Mouse (Mus musculus) midbrain, embryonic 12.5 days (tissue): ENCODE data around the gene Taco1. TPM values are rescaled to one million over a fixed set of nuclear protein-coding genes. Genes with fewer than 3 reads are reported as not detected.
"Not testable (repeated sequence)": the region's sequence is repeated elsewhere in the genome, so short reads cannot be mapped to it uniquely, and the experiment has no call there.

ENCODE experiments used
- ATAC-seq: fragments of 200-750 bp; cut with Nextera tagmentation; 2 replicates; pipeline ENCODE4 v1.8.0; 2017; ENCODE audit warnings: low read depth, moderate TSS enrichment, moderate library complexity; ENCODE audit not compliant: low FRiP score
- H3K27ac ChIP-seq: fragments of 300-500 bp; sonication (generic); replicated peaks from 2 replicates; pipeline ENCODE4 v1.5.1; 2016; ENCODE audit warnings: mild to moderate bottlenecking
- H3K27me3 ChIP-seq: fragments of 300-500 bp; sonication (generic); 2 replicates; pipeline ENCODE4 v1.6.1; 2016; ENCODE audit warnings: mild to moderate bottlenecking
- H3K36me3 ChIP-seq: fragments of 300-500 bp; sonication (generic); 2 replicates; pipeline ENCODE4 v1.6.1; 2016
- H3K4me1 ChIP-seq: fragments of 300-500 bp; sonication (generic); 2 replicates; pipeline ENCODE4 v1.6.1; 2016
- H3K4me2 ChIP-seq: fragments of 300-500 bp; sonication (generic); replicated peaks from 2 replicates; pipeline ENCODE4 v1.6.1; 2016; ENCODE audit warnings: mild to moderate bottlenecking, moderate library complexity
- H3K4me3 ChIP-seq: fragments of 300-500 bp; sonication (generic); 2 replicates; pipeline ENCODE4 v1.5.1; 2016; ENCODE audit warnings: mild to moderate bottlenecking
- H3K9ac ChIP-seq: fragments of 300-500 bp; sonication (generic); replicated peaks from 2 replicates; pipeline ENCODE4 v1.6.1; 2016; ENCODE audit warnings: mild to moderate bottlenecking, moderate library complexity
- H3K9me3 ChIP-seq: fragments of 300-500 bp; sonication (generic); 2 replicates; pipeline ENCODE4 v1.6.1; 2016; ENCODE audit warnings: mild to moderate bottlenecking
- WGBS: fragments of 180-500 bp; shearing (Covaris S2); methylation state at CpG from one replicate; pipeline ENCODE4 v1.1.7; 2016; 5-methylcytosine and 5-hydroxymethylcytosine counted together
- polyA plus RNA-seq: library from polyadenylated mRNA; unstranded; fragments of >200 nt; fragmentation: Nextera tagmentation; extraction: Ambion mirVana; gene quantifications from 2 replicates; pipeline ENCODE4 v1.2.1, GENCODE M21; 2016

Gene Taco1
- polyA plus RNA-seq, result 9.8 and 10.4 TPM in 2 replicates

GRCm38 (mm10) chr11:106065923-106066571 is at the start of gene Taco1:
Taco1 (plus strand) TSS chr11:106066061.
- H3K27ac ChIP-seq, result peak within 1 kb of the TSS; percentile 71; the same call in 1 of the 2 replicates
- under 1% methylated on average over 49 of the region's 49 CpGs for WGBS
- H3K4me2 ChIP-seq, result peak within 1 kb of the TSS; percentile 74
- peaks cover 6% of the 10 kb centered on the region for H3K4me1 ChIP-seq
- no peaks in the 10 kb centered on the region for H3K27me3 ChIP-seq
- peak; percentile 95 for ATAC-seq
- peak within 1 kb of the TSS; percentile 87 for H3K4me3 ChIP-seq
- peak within 1 kb of the TSS; percentile 82 for H3K9ac ChIP-seq
- H3K36me3 ChIP-seq, result no peaks in the 10 kb centered on the region
- H3K9me3 ChIP-seq, result no peaks in the 10 kb centered on the region

- WGBS, result 83% methylated on average over 5 of the region's 5 CpGs
- H3K4me3 ChIP-seq, result no peak overlapping the region
- H3K9ac ChIP-seq, result no peak overlapping the region
- peaks cover 10% of the 10 kb centered on the region for H3K4me1 ChIP-seq
- peaks cover 22% of the 10 kb centered on the region for H3K27me3 ChIP-seq
- H3K9me3 ChIP-seq, result no peaks in the 10 kb centered on the region
- no peaks in the 10 kb centered on the region for H3K36me3 ChIP-seq
- no peak for ATAC-seq
- no peak overlapping the region for H3K27ac ChIP-seq
- H3K4me2 ChIP-seq, result no peak overlapping the region
These were observed 49.4 kb upstream of the Taco1 start for GRCm38 (mm10) chr11:106016440-106016839.

DNA sequence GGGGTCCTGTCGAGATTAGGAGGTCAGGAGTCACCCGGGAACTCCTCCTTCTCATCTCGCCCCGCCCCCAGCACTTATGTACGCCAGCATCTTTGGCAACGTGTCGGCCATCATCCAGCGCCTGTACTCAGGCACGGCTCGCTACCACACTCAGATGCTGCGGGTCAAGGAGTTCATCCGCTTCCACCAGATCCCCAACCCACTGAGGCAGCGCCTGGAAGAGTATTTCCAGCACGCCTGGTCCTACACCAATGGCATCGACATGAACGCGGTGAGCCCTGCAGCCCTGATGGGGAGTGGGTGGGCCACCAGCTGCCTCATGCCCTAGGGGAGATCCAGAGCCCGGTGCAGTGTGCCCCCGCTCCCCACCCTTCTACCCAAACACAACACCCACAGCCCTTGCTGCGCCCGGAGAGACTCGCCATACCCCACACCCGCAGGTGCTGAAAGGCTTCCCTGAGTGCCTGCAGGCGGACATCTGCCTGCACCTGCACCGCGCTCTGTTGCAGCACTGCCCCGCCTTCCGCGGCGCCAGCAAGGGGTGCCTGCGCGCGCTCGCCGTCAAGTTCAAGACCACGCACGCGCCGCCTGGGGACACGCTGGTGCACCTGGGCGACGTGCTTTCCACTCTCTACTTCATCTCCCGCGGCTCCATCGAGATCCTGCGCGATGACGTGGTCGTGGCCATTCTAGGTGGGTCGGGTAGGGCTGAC is 45.7 kb upstream of the Taco1 start:
- Histone ChIP-seq H3K4me3 (peak overlapping the region; percentile 43), H3K27me3 (peaks cover 37% of the 10 kb centered on the region), H3K9ac (peak overlapping the region; percentile 49), H3K9me3 (no peaks in the 10 kb centered on the region), H3K36me3 (no peaks in the 10 kb centered on the region), H3K4me2 (peak overlapping the region; percentile 80), H3K27ac (0 out of 2 replicates have a peak overlapping the region, but pooled peaks have one; percentile 6), H3K4me1 (peaks cover 10% of the 10 kb centered on the region)
- peak; percentile 56; the same call in 1 of the 2 replicates for ATAC-seq
- 1% methylated on average over 50 of the region's 50 CpGs for WGBS

DNA sequence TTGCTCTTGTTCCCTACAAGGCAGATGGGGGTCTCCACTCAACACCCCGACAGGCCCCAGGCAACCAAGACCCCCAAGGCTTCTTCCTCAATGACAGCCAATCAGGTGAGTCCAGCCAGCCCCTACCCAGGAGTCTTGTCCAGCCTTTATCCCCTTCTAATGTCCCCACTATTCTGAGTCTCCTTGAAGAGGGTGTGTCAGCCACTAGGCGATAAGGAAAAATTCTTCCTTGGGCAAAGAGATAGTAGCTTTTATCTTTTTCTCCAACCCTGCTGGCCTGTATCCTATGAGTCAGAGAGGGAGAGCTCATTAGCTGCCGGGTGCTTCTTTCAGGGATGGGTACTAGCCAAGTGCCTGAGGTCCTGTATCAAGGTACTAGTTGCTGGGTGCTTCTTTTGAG is 40.1 kb upstream of the Taco1 start:
- Histone ChIP-seq H3K9ac (no peak overlapping the region), H3K36me3 (no peaks in the 10 kb centered on the region), H3K27me3 (peaks cover 22% of the 10 kb centered on the region), H3K4me1 (no peaks in the 10 kb centered on the region), H3K27ac (no peak overlapping the region), H3K4me2 (no peak overlapping the region), H3K4me3 (no peak overlapping the region), H3K9me3 (no peaks in the 10 kb centered on the region)
- no peak for ATAC-seq
- 84% methylated on average over 3 of the region's 3 CpGs for whole genome bisulfite sequencing

GRCm38 (mm10) chr11:106026465-106027151 is 39.3 kb upstream of the Taco1 start:
- Histone ChIP-seq H3K27me3 (peaks cover 15% of the 10 kb centered on the region), H3K4me2 (no peak overlapping the region), H3K4me3 (no peak overlapping the region), H3K9me3 (no peaks in the 10 kb centered on the region), H3K36me3 (no peaks in the 10 kb centered on the region), H3K9ac (no peak overlapping the region), H3K4me1 (no peaks in the 10 kb centered on the region), H3K27ac (no peak overlapping the region)
- 41% methylated on average over 11 of the region's 11 CpGs for WGBS
- no peak for ATAC-seq

DNA sequence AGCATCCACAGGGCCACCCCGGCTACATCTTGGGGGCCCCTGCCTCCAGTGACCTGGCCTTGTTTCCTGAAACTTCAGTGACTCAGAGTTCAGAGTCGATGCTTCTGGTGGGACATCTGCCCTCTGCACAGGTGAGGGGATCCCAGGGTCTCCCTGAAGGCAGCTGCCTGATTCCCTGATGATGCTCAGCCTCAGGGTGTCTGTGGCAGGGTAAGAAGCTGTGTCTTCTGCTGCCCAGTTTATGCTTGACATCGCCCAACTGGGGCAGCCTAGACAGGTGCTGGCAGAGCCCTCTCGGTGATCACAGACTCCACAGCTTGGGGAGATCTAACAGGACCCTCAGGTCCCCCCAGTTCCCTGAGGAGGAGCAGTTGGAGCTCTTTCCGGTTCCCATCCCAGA is 38.3 kb upstream of the Taco1 start:
- Histone ChIP-seq H3K9me3 (no peaks in the 10 kb centered on the region), H3K4me3 (no peak overlapping the region), H3K27me3 (0 out of 2 replicates have a peak, but pooled peaks cover 10% of the 10 kb centered on the region), H3K36me3 (no peaks in the 10 kb centered on the region), H3K4me2 (no peak overlapping the region), H3K27ac (no peak overlapping the region), H3K4me1 (no peaks in the 10 kb centered on the region), H3K9ac (no peak overlapping the region)
- 92% methylated on average over 5 of the region's 5 CpGs for WGBS
- ATAC-seq, result no peak

- not testable (repeated sequence) for H3K27me3 ChIP-seq
- WGBS, result 23% methylated on average over 12 of the region's 25 CpGs
These were observed 33.8 kb upstream of the Taco1 start for GRCm38 (mm10) chr11:106032074-106032473.

DNA sequence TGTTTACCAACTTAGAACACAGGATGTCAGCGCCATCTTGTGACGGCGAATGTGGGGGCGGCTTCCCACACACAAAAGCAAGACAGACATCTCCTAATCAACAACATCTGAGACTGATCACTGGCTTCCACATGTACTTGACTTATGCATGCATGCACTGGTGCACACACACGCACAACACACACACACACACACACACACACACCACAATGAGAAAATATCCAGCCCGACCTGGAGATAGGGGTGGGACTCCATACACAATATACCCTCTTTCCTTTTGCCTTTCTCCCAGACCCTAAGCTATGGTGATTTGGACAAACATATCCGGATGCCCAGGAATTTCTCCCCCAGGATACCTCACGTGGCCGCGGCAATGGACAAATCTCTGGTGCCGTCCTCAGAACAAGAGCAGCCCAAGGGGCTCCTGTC is 32.4 kb upstream of the Taco1 start:
- no peak for ATAC-seq
- Histone ChIP-seq H3K27ac (peak overlapping the region; percentile 76), H3K4me3 (peak overlapping the region; percentile 19; the same call in 1 of the 2 replicates), H3K9me3 (no peaks in the 10 kb centered on the region), H3K9ac (peak overlapping the region; percentile 35), H3K27me3 (no peaks in the 10 kb centered on the region), H3K4me2 (peak overlapping the region; percentile 37), H3K36me3 (no peaks in the 10 kb centered on the region), H3K4me1 (peaks cover 21% of the 10 kb centered on the region)
- WGBS, result 35% methylated on average over 11 of the region's 11 CpGs

More at GRCm38 (mm10) chr11:106032074-106032473, 33.8 kb upstream of the Taco1 start:
- Histone ChIP-seq H3K4me2 (peak overlapping the region; percentile 30), H3K27ac (peak overlapping the region; percentile 73; the same call in 1 of the 2 replicates), H3K9ac (0 out of 2 replicates have a peak overlapping the region, but pooled peaks have one; percentile 37), H3K4me1 (peaks cover 11% of the 10 kb centered on the region), H3K4me3 (peak overlapping the region; percentile 38)
- not testable (repeated sequence) for ATAC-seq, H3K36me3 ChIP-seq, H3K9me3 ChIP-seq

DNA sequence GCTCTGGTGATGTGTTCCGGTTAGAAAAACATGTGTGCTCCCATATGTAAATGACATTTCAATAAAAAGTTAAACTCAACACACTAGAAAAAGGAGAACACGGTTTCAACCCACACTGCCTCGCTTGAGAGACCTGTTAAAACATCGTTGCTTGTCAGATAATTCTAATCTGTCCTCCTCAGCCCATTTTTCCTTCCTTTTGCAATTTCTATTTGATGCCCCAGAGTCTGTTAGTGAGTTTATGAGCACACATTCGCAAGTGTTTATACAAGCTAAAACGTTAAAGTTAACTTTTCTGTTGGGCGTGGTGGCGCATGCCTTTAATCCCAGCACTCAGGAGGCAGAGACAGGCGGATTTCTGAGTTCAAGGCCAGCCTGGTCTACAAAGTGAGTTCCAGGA is 30.9 kb upstream of the Taco1 start:
- Histone ChIP-seq H3K4me3 (no peak overlapping the region), H3K4me2 (no peak overlapping the region), H3K27me3 (no peaks in the 10 kb centered on the region), H3K4me1 (peaks cover 26% of the 10 kb centered on the region), H3K27ac (no peak overlapping the region), H3K36me3 (no peaks in the 10 kb centered on the region), H3K9ac (no peak overlapping the region), H3K9me3 (no peaks in the 10 kb centered on the region)
- ATAC-seq, result no peak
- WGBS, result 90% methylated on average over 9 of the region's 9 CpGs

DNA sequence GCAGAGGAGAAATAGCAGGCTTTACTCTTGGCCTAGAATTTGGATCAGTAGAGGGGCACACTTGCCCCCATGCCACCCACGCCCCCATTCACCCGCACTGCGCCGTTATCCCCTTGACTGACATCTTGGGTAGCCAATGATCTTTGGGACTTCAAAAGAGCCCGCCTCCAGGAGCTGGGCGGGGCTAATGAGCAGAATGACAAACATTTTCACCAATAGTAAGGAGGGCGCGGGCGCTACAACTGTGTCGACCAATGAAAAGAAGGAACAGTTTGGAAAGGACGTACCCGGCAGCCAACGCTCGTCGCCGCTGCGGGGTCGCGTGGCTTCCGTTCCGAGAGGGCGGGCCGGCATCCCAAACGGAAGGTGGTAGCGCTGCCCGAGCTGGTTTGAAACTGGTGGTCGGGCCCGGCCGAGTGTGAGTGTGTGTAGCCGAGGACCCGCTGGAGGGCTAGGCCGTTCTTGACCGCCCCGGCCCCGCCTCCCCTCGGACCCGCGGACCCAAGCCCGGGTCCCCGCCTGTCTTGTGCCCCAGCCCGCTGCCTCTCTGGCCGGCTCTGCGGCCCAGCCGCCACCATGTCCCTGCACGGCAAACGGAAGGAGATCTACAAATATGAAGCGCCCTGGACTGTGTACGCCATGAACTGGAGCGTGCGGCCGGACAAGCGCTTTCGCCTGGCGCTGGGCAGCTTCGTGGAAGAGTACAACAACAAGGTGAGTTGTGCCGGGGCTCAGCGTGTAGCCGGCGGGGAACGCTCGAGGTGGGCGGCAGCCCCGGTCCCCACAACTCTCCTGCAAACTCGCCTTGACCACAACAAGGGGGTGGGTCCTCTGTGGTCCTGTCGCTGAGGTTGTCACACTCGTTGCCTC is 29.1 kb upstream of the Taco1 start, which contains the start of gene Dcaf7:
TSS of gene Dcaf7 (plus strand) at position 325 of the 870 bp plus-strand sequence.
- ATAC-seq, result peak; percentile 99
- Histone ChIP-seq H3K27me3 (no peaks in the 10 kb centered on the region), H3K4me2 (peak within 1 kb of the TSS; percentile 73), H3K36me3 (no peaks in the 10 kb centered on the region), H3K9me3 (no peaks in the 10 kb centered on the region), H3K4me3 (peak within 1 kb of the TSS; percentile 99), H3K27ac (peak within 1 kb of the TSS; percentile 91), H3K4me1 (peaks cover 26% of the 10 kb centered on the region), H3K9ac (peak within 1 kb of the TSS; percentile 87)
- under 1% methylated on average over 66 of the region's 66 CpGs for WGBS

GRCm38 (mm10) chr11:106037418-106037751 is 28.5 kb upstream of the Taco1 start:
- WGBS, result 0% methylated on average over 13 of the region's 13 CpGs
- no peak; the same call in 1 of the 2 replicates for ATAC-seq
- Histone ChIP-seq H3K9me3 (no peaks in the 10 kb centered on the region), H3K27ac (peak overlapping the region; percentile 91), H3K9ac (peak overlapping the region; percentile 87), H3K4me3 (peak overlapping the region; percentile 99), H3K4me1 (peaks cover 26% of the 10 kb centered on the region), H3K27me3 (no peaks in the 10 kb centered on the region), H3K4me2 (peak overlapping the region; percentile 73), H3K36me3 (no peaks in the 10 kb centered on the region)
